Mouse (Mus musculus) lung, postnatal 0 days (tissue): ENCODE results near the gene Nadsyn1.

Experiments used
- CTCF ChIP-seq: IDR thresholded peaks from 2 replicates; pipeline ENCODE4 v1.5.1; 2016; ENCODE audit warnings: antibody characterized with exemption, mild to moderate bottlenecking
- EP300 ChIP-seq: IDR thresholded peaks from 2 replicates; pipeline ENCODE4 v1.6.1; 2016; ENCODE audit warnings: antibody characterized with exemption, mild to moderate bottlenecking, control low read depth

DNA sequence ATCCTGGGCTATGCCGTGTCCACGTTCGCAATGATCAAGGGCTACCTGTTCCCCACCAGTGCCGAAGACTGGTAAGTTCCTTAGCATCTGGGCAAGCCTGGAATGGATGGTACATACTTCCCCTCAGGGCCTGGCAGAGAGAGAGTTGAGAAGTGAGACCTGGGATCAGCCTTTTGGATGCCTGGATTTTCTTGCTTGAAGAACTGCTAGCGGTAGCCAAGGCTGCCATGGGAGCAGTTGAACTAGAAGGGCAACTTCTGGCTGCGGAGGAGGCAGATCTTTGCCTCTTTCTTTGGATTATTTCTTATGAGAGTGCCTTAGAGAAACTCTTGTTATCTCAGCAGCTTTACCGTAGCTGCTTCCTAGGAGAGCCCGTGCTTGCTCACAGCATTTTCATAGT is 18.7 kb upstream of the Nadsyn1 start:
- TF ChIP-seq CTCF, result no peak
- TF ChIP-seq EP300, result no peak
